Mouse (Mus musculus) E14TG2a.4 (cell line): ENCODE data around the gene Kirrel.

Source experiments
- CTCF ChIP-seq: conservative IDR thresholded peaks from 2 replicates; pipeline ENCODE4 v1.5.1; 2014; ENCODE audit warnings: low read length
- NANOG ChIP-seq: IDR thresholded peaks from 2 replicates; pipeline ENCODE4 v1.6.1; 2014; ENCODE audit warnings: borderline replicate concordance, low read length, mixed read lengths
- POU5F1 ChIP-seq: IDR thresholded peaks from 2 replicates; pipeline ENCODE4 v1.6.1; 2014; ENCODE audit warnings: low read length, borderline replicate concordance

DNA sequence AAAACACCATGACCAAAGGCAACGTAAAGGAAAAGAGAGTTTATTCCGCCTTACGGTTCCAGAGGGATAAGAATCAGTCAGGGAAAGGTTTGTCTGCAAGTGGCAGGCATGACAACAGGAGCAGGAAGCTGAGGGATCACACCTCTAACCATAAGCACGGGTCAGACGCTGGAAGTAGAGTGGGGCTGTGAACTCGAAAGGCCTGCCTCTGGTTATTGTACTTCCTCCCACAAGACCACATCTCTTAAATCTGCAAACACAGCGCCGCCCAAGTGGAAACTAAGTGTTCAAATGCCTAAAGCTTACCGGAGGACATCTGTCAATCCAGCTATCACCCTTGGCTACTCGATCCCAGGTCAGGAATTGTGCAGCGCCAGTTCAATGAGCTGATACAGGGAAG lies 40.6 kb upstream of the Kirrel start:
- TF ChIP-seq CTCF = no peak
- no peak for TF ChIP-seq POU5F1
- TF ChIP-seq NANOG = no peak
